Mouse (Mus musculus): ENCODE measurements around the gene Nr5a1. TPM values are rescaled to one million over a fixed set of nuclear protein-coding genes. Genes with fewer than 3 reads are reported as not detected.

The Nr5a1 gene
- polyA plus RNA-seq, 1 experiment = not detected

- H3K27me3 ChIP-seq (ENCODE audit: control insufficient read depth, insufficient read depth, low read length) = no peaks in the 10 kb centered on the region
- 1% methylated on average over 25 of the region's 25 CpGs for WGBS
- no peak overlapping the region for H3K27ac ChIP-seq (ENCODE audit: insufficient read depth, low read length)
- H3K4me1 ChIP-seq (ENCODE audit: control insufficient read depth, insufficient read depth, low read length) = peaks cover under 1% of the 10 kb centered on the region; the same call in 1 of the 2 replicates
- peak overlapping the region; percentile 53 for H3K4me3 ChIP-seq (replicated peaks; ENCODE audit: insufficient read depth, low read depth, low read length)
- TF ChIP-seq POLR2A (IDR thresholded peaks at IDR 0.05; ENCODE audit: borderline replicate concordance, insufficient read depth, low read length) (no peak), CTCF (IDR thresholded peaks at IDR 0.05; ENCODE audit: borderline replicate concordance, insufficient read depth, low read depth, low read length) (peak; percentile 77)
- DNase-seq = peak; percentile 71 to 82
These were observed 56.0 kb downstream of the Nr5a1 start for GRCm38 (mm10) chr2:38658338-38658836.

GRCm38 (mm10) chr2:38653694-38654093 lies 60.6 kb downstream of the Nr5a1 start:
- WGBS = 35% methylated on average over 2 of the region's 2 CpGs
- Histone ChIP-seq H3K27ac (ENCODE audit: insufficient read depth, low read length) (no peak overlapping the region), H3K27me3 (ENCODE audit: control insufficient read depth, insufficient read depth, low read length) (no peaks in the 10 kb centered on the region), H3K4me1 (ENCODE audit: control insufficient read depth, insufficient read depth, low read length) (peaks cover 10% of the 10 kb centered on the region), H3K4me3 (replicated peaks; ENCODE audit: insufficient read depth, low read depth, low read length) (no peak overlapping the region)
- TF ChIP-seq CTCF (IDR thresholded peaks at IDR 0.05; ENCODE audit: borderline replicate concordance, insufficient read depth, low read depth, low read length) (no peak), POLR2A (IDR thresholded peaks at IDR 0.05; ENCODE audit: borderline replicate concordance, insufficient read depth, low read length) (no peak)
- DNase-seq = peak in 1 of 2 experiments; percentile 21

GRCm38 (mm10) chr2:38653293-38653619 lies 61.1 kb downstream of the Nr5a1 start:
- 88% methylated on average over 5 of the region's 5 CpGs for WGBS
- TF ChIP-seq CTCF (IDR thresholded peaks at IDR 0.05; ENCODE audit: borderline replicate concordance, insufficient read depth, low read depth, low read length) (no peak), POLR2A (IDR thresholded peaks at IDR 0.05; ENCODE audit: borderline replicate concordance, insufficient read depth, low read length) (no peak)

GRCm38 (mm10) chr2:38652565-38653292 lies 61.6 kb downstream of the Nr5a1 start:
- no peak overlapping the region for H3K27ac ChIP-seq (ENCODE audit: insufficient read depth, low read length)
- DNase-seq = peak; percentile 53 to 74
- no peak for TF ChIP-seq POLR2A (IDR thresholded peaks at IDR 0.05; ENCODE audit: borderline replicate concordance, insufficient read depth, low read length)
- TF ChIP-seq CTCF (IDR thresholded peaks at IDR 0.05; ENCODE audit: borderline replicate concordance, insufficient read depth, low read depth, low read length) = no peak
- H3K4me1 ChIP-seq (ENCODE audit: control insufficient read depth, insufficient read depth, low read length) = peaks cover 11% of the 10 kb centered on the region
- 22% methylated on average over 10 of the region's 10 CpGs for WGBS
- H3K4me3 ChIP-seq (replicated peaks; ENCODE audit: insufficient read depth, low read depth, low read length) = no peak overlapping the region
- no peaks in the 10 kb centered on the region for H3K27me3 ChIP-seq (ENCODE audit: control insufficient read depth, insufficient read depth, low read length)

More at GRCm38 (mm10) chr2:38653293-38653619, 61.1 kb downstream of the Nr5a1 start:
- DNase-seq = no peak
- Histone ChIP-seq H3K4me1 (ENCODE audit: control insufficient read depth, insufficient read depth, low read length) (peaks cover 10% of the 10 kb centered on the region), H3K4me3 (replicated peaks; ENCODE audit: insufficient read depth, low read depth, low read length) (no peak overlapping the region), H3K27me3 (ENCODE audit: control insufficient read depth, insufficient read depth, low read length) (no peaks in the 10 kb centered on the region), H3K27ac (ENCODE audit: insufficient read depth, low read length) (no peak overlapping the region)

GRCm38 (mm10) chr2:38652098-38652497 lies 62.2 kb downstream of the Nr5a1 start:
- no peak for TF ChIP-seq POLR2A (IDR thresholded peaks at IDR 0.05; ENCODE audit: borderline replicate concordance, insufficient read depth, low read length)
- no peak for TF ChIP-seq CTCF (IDR thresholded peaks at IDR 0.05; ENCODE audit: borderline replicate concordance, insufficient read depth, low read depth, low read length)
- H3K4me1 ChIP-seq (ENCODE audit: control insufficient read depth, insufficient read depth, low read length) = peaks cover 17% of the 10 kb centered on the region
- no peaks in the 10 kb centered on the region for H3K27me3 ChIP-seq (ENCODE audit: control insufficient read depth, insufficient read depth, low read length)
- 86% methylated on average over 7 of the region's 7 CpGs for WGBS
- no peak for DNase-seq
- H3K27ac ChIP-seq (ENCODE audit: insufficient read depth, low read length) = no peak overlapping the region
- H3K4me3 ChIP-seq (replicated peaks; ENCODE audit: insufficient read depth, low read depth, low read length) = no peak overlapping the region

- DNase-seq = no peak
- 92% methylated on average over 1 of the region's 1 CpGs for WGBS
- Histone ChIP-seq H3K4me1 (ENCODE audit: control insufficient read depth, insufficient read depth, low read length) (peaks cover 19% of the 10 kb centered on the region), H3K27ac (ENCODE audit: insufficient read depth, low read length) (no peak overlapping the region), H3K27me3 (ENCODE audit: control insufficient read depth, insufficient read depth, low read length) (no peaks in the 10 kb centered on the region), H3K4me3 (replicated peaks; ENCODE audit: insufficient read depth, low read depth, low read length) (no peak overlapping the region)
- no peak for TF ChIP-seq CTCF (IDR thresholded peaks at IDR 0.05; ENCODE audit: borderline replicate concordance, insufficient read depth, low read depth, low read length)
- TF ChIP-seq POLR2A (IDR thresholded peaks at IDR 0.05; ENCODE audit: borderline replicate concordance, insufficient read depth, low read length) = no peak
These were observed 64.0 kb downstream of the Nr5a1 start for GRCm38 (mm10) chr2:38650340-38650739.

GRCm38 (mm10) chr2:38647661-38648060 lies 66.7 kb downstream of the Nr5a1 start:
- 80% methylated on average over 7 of the region's 7 CpGs for whole genome bisulfite sequencing

GRCm38 (mm10) chr2:38647201-38647606 lies 67.1 kb downstream of the Nr5a1 start:
- WGBS = 25% methylated on average over 8 of the region's 8 CpGs
- Histone ChIP-seq H3K27ac (ENCODE audit: insufficient read depth, low read length) (no peak overlapping the region), H3K4me1 (ENCODE audit: control insufficient read depth, insufficient read depth, low read length) (peaks cover 9% of the 10 kb centered on the region; the same call in 1 of the 2 replicates), H3K27me3 (ENCODE audit: control insufficient read depth, insufficient read depth, low read length) (no peaks in the 10 kb centered on the region), H3K4me3 (replicated peaks; ENCODE audit: insufficient read depth, low read depth, low read length) (no peak overlapping the region)
- peak; percentile 41 to 46 for DNase-seq
- TF ChIP-seq POLR2A (IDR thresholded peaks at IDR 0.05; ENCODE audit: borderline replicate concordance, insufficient read depth, low read length) = no peak
- no peak for TF ChIP-seq CTCF (IDR thresholded peaks at IDR 0.05; ENCODE audit: borderline replicate concordance, insufficient read depth, low read depth, low read length)

More at GRCm38 (mm10) chr2:38647661-38648060, 66.7 kb downstream of the Nr5a1 start:
- DNase-seq = no peak
- TF ChIP-seq POLR2A (IDR thresholded peaks at IDR 0.05; ENCODE audit: borderline replicate concordance, insufficient read depth, low read length) (no peak), CTCF (IDR thresholded peaks at IDR 0.05; ENCODE audit: borderline replicate concordance, insufficient read depth, low read depth, low read length) (no peak)
- Histone ChIP-seq H3K4me3 (replicated peaks; ENCODE audit: insufficient read depth, low read depth, low read length) (no peak overlapping the region), H3K27me3 (ENCODE audit: control insufficient read depth, insufficient read depth, low read length) (no peaks in the 10 kb centered on the region), H3K4me1 (ENCODE audit: control insufficient read depth, insufficient read depth, low read length) (peaks cover 11% of the 10 kb centered on the region), H3K27ac (ENCODE audit: insufficient read depth, low read length) (no peak overlapping the region)

All from cerebellum, adult 2 months (tissue).